Mouse (Mus musculus) lung, postnatal 10 days (tissue): Measurements from ENCODE around the gene Tas2r134.

Experiments
- DNase-seq: peaks from one replicate; pipeline ENCODE4 v3.0.0; 2021

The Tas2r134 gene

GRCm38 (mm10) chr2:51627211-51627610 lies at the start of gene Tas2r134:
Tas2r134 (plus strand) TSS chr2:51627511.
- no peak for DNase-seq

- no peak for DNase-seq
Measured at GRCm38 (mm10) chr2:51579767-51580166, 47.5 kb upstream of the Tas2r134 start.

- DNase-seq, result no peak
Measured at GRCm38 (mm10) chr2:51584050-51585046, 43.0 kb upstream of the Tas2r134 start.

- no peak for DNase-seq
Measured at GRCm38 (mm10) chr2:51588336-51588735, 39.0 kb upstream of the Tas2r134 start.

GRCm38 (mm10) chr2:51588895-51589294 lies 38.4 kb upstream of the Tas2r134 start:
- DNase-seq, result no peak

GRCm38 (mm10) chr2:51589627-51590026 lies 37.7 kb upstream of the Tas2r134 start:
- no peak for DNase-seq

- DNase-seq, result no peak
Measured at GRCm38 (mm10) chr2:51590308-51590707, 37.0 kb upstream of the Tas2r134 start.

- peak; percentile 16 for DNase-seq
Measured at GRCm38 (mm10) chr2:51592157-51592556, 35.2 kb upstream of the Tas2r134 start.

GRCm38 (mm10) chr2:51599473-51600201 lies 27.7 kb upstream of the Tas2r134 start:
- no peak for DNase-seq

GRCm38 (mm10) chr2:51600202-51600487 lies 27.2 kb upstream of the Tas2r134 start:
- no peak for DNase-seq

- no peak for DNase-seq
Measured at GRCm38 (mm10) chr2:51600873-51601272, 26.4 kb upstream of the Tas2r134 start.

- no peak for DNase-seq
Measured at GRCm38 (mm10) chr2:51610305-51610704, 17.0 kb upstream of the Tas2r134 start.

GRCm38 (mm10) chr2:51610897-51611296 lies 16.4 kb upstream of the Tas2r134 start:
- DNase-seq, result no peak

- DNase-seq, result no peak
Measured at GRCm38 (mm10) chr2:51613716-51614115, 13.6 kb upstream of the Tas2r134 start.

- no peak for DNase-seq
Measured at GRCm38 (mm10) chr2:51621931-51622330, 5.4 kb upstream of the Tas2r134 start.

- no peak for DNase-seq
Measured at GRCm38 (mm10) chr2:51626007-51626406, 1.3 kb upstream of the Tas2r134 start.

GRCm38 (mm10) chr2:51631428-51631827 lies 4.1 kb downstream of the Tas2r134 start:
- no peak for DNase-seq

- no peak for DNase-seq
Measured at GRCm38 (mm10) chr2:51637681-51638080, 10.4 kb downstream of the Tas2r134 start.

GRCm38 (mm10) chr2:51641635-51642034 lies 14.3 kb downstream of the Tas2r134 start:
- DNase-seq, result no peak

GRCm38 (mm10) chr2:51643244-51644139 lies 16.2 kb downstream of the Tas2r134 start:
- peak; percentile 25 for DNase-seq

- DNase-seq, result no peak
Measured at GRCm38 (mm10) chr2:51647972-51648371, 20.7 kb downstream of the Tas2r134 start.

GRCm38 (mm10) chr2:51649887-51650286 lies 22.6 kb downstream of the Tas2r134 start:
- DNase-seq, result no peak

- no peak for DNase-seq
Measured at GRCm38 (mm10) chr2:51652086-51652485, 24.8 kb downstream of the Tas2r134 start.
